Mouse (Mus musculus) limb, embryonic 13.5 days (tissue): ENCODE results near the gene Filip1l. TPM values are rescaled to one million over a fixed set of nuclear protein-coding genes. Genes with fewer than 3 reads are reported as not detected.

Experiments
- ATAC-seq: fragments of 200-750 bp; cut with Nextera tagmentation; 2 replicates; pipeline ENCODE4 v1.8.0; 2017; ENCODE audit warnings: low read depth, moderate number of reproducible peaks, moderate TSS enrichment; ENCODE audit not compliant: low FRiP score
- H3K27ac ChIP-seq: fragments of 300-500 bp; sonication (generic); 2 replicates; pipeline ENCODE4 v1.5.1; 2015; ENCODE audit warnings: inconsistent platforms, mild to moderate bottlenecking, moderate library complexity
- H3K27me3 ChIP-seq: fragments of 300-500 bp; sonication (generic); 2 replicates; pipeline ENCODE4 v1.6.1; 2015; ENCODE audit warnings: mild to moderate bottlenecking, inconsistent platforms
- H3K36me3 ChIP-seq: fragments of 300-500 bp; sonication (generic); 2 replicates; pipeline ENCODE4 v1.6.1; 2015; ENCODE audit warnings: inconsistent platforms, mild to moderate bottlenecking, moderate library complexity
- H3K4me1 ChIP-seq: fragments of 300-500 bp; sonication (generic); 2 replicates; pipeline ENCODE4 v1.6.1; 2015; ENCODE audit warnings: inconsistent platforms
- H3K4me2 ChIP-seq: fragments of 300-500 bp; sonication (generic); replicated peaks from 2 replicates; pipeline ENCODE4 v1.6.1; 2015; ENCODE audit warnings: inconsistent platforms, mild to moderate bottlenecking, moderate library complexity
- H3K4me3 ChIP-seq: fragments of 300-500 bp; sonication (generic); 2 replicates; pipeline ENCODE4 v1.5.1; 2015; ENCODE audit warnings: moderate library complexity, mild to moderate bottlenecking, inconsistent platforms
- H3K9ac ChIP-seq: fragments of 300-500 bp; sonication (generic); 2 replicates; pipeline ENCODE4 v1.6.1; 2015; ENCODE audit warnings: mild to moderate bottlenecking, inconsistent platforms
- H3K9me3 ChIP-seq: fragments of 300-500 bp; sonication (generic); 2 replicates; pipeline ENCODE4 v1.6.1; 2016; ENCODE audit warnings: inconsistent platforms
- WGBS: fragments of 180-500 bp; shearing (Covaris S2); methylation state at CpG from one replicate; pipeline ENCODE4 v1.1.7; 2015; 5-methylcytosine and 5-hydroxymethylcytosine counted together
- polyA plus RNA-seq: library from polyadenylated mRNA; unstranded; fragments of >200 nt; fragmentation: Nextera tagmentation; extraction: Ambion mirVana; gene quantifications from 2 replicates; pipeline ENCODE4 v1.2.1, GENCODE M21; 2015

Gene Filip1l
- polyA plus RNA-seq, 1 experiment from 2014 or later: 37.3 TPM

GRCm38 (mm10) chr16:57329028-57329427 lies 23.9 kb upstream of the Filip1l start:
- Histone ChIP-seq H3K9me3 (no peaks in the 10 kb centered on the region), H3K27ac (peak overlapping the region; percentile 59), H3K4me2 (no peak overlapping the region), H3K27me3 (no peaks in the 10 kb centered on the region), H3K9ac (no peak overlapping the region), H3K36me3 (no peaks in the 10 kb centered on the region), H3K4me1 (peaks cover 27% of the 10 kb centered on the region), H3K4me3 (no peak overlapping the region)
- ATAC-seq: peak; percentile 62; the same call in 1 of the 2 replicates
- 45% methylated on average over 8 of the region's 8 CpGs for WGBS

DNA sequence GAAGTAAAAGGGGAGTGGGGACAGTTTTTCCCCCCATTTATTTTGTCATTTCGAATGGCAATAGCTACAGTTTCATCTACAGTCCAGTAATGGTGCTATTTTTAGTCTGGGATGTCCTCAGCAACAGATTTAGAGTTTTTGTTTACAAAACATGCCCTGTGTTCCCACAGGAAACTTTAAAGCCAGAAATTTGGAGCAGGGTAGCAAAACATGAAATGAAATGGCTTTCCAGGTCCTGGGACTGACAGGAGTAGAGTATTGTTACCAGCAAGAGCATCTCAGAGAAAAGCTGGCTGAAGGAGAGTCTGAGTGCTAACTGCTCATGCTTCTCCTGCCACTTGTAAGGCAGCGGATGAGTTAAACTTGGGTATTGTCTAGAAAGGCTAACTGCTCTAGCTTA lies 22.8 kb upstream of the Filip1l start:
- Histone ChIP-seq H3K36me3 (no peaks in the 10 kb centered on the region), H3K4me3 (no peak overlapping the region), H3K4me1 (peaks cover 27% of the 10 kb centered on the region), H3K9me3 (no peaks in the 10 kb centered on the region), H3K27ac (no peak overlapping the region), H3K9ac (no peak overlapping the region), H3K4me2 (no peak overlapping the region), H3K27me3 (no peaks in the 10 kb centered on the region)
- 92% methylated on average over 2 of the region's 2 CpGs for whole genome bisulfite sequencing
- ATAC-seq: no peak

- 61% methylated on average over 7 of the region's 7 CpGs for WGBS
- Histone ChIP-seq H3K4me3 (no peak overlapping the region), H3K27me3 (no peaks in the 10 kb centered on the region), H3K27ac (no peak overlapping the region), H3K9ac (no peak overlapping the region), H3K4me1 (peaks cover 36% of the 10 kb centered on the region), H3K4me2 (0 out of 2 replicates have a peak overlapping the region, but pooled peaks have one; percentile 3), H3K36me3 (no peaks in the 10 kb centered on the region), H3K9me3 (no peaks in the 10 kb centered on the region)
- ATAC-seq: peak; percentile 12; the same call in 1 of the 2 replicates
Measured at GRCm38 (mm10) chr16:57332301-57332700, 20.6 kb upstream of the Filip1l start.

GRCm38 (mm10) chr16:57336770-57337423 lies 16.0 kb upstream of the Filip1l start:
- Histone ChIP-seq H3K4me3 (no peak overlapping the region), H3K9ac (no peak overlapping the region), H3K4me1 (peaks cover 52% of the 10 kb centered on the region), H3K4me2 (peak overlapping the region; percentile 44), H3K27me3 (no peaks in the 10 kb centered on the region), H3K27ac (peak overlapping the region; percentile 44; the same call in 1 of the 2 replicates), H3K9me3 (no peaks in the 10 kb centered on the region), H3K36me3 (no peaks in the 10 kb centered on the region)
- no peak for ATAC-seq
- WGBS: 43% methylated on average over 11 of the region's 11 CpGs

DNA sequence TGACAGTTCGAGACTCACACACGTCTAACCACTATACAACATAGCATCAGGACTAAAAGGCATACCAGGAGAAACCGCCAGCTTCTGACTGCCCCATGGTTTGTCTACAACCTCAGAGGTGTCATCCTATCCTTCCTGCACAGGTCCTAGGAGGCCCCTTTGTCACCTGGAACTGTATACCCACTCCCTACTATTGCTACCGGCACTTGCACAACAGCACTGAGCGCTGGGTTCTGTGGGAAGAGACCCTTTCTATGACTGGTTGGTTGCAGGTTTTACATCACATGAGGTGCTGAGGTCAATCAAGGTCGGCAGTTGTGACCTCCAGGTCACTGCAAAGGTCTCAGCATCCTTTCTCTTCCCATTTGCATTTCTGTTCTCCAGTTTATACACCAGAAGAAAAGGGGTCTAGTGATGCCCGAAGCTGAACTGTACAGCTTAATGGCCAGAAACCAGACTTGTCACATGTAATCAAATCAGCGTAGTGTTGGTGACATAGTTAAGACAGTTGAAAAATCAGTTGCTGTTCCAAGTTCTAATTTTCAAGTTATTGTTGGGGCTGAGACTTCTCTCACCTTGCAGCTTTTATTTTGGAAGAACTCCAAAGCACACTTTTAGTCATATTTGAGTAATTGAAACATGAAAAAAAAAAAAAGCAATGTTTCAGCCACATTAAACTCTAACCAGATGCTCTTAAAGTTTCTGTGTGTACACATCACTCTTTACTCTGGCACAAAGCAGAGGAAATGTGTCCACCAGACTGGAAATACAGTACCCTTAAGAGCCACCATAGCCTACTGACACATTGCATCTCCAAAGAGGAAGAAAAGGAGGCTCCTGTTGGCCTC lies 12.9 kb upstream of the Filip1l start:
- Histone ChIP-seq H3K4me3 (no peak overlapping the region), H3K4me2 (0 out of 2 replicates have a peak overlapping the region, but pooled peaks have one; percentile 2), H3K27me3 (no peaks in the 10 kb centered on the region), H3K36me3 (no peaks in the 10 kb centered on the region), H3K27ac (peak overlapping the region; percentile 70), H3K9me3 (no peaks in the 10 kb centered on the region), H3K9ac (no peak overlapping the region), H3K4me1 (peaks cover 50% of the 10 kb centered on the region)
- 72% methylated on average over 8 of the region's 8 CpGs for WGBS
- peak; percentile 62; the same call in 1 of the 2 replicates for ATAC-seq

- ATAC-seq: no peak
- H3K27me3 ChIP-seq: no peaks in the 10 kb centered on the region
- H3K4me1 ChIP-seq: peaks cover 50% of the 10 kb centered on the region
- H3K36me3 ChIP-seq: no peaks in the 10 kb centered on the region
- peak overlapping the region; percentile 70 for H3K27ac ChIP-seq
- no peaks in the 10 kb centered on the region for H3K9me3 ChIP-seq
- 41% methylated on average over 5 of the region's 5 CpGs for WGBS
- no peak overlapping the region for H3K9ac ChIP-seq
- H3K4me3 ChIP-seq: no peak overlapping the region
- H3K4me2 ChIP-seq: 0 out of 2 replicates have a peak overlapping the region, but pooled peaks have one; percentile 2
Measured at GRCm38 (mm10) chr16:57340613-57340898, 12.3 kb upstream of the Filip1l start.

DNA sequence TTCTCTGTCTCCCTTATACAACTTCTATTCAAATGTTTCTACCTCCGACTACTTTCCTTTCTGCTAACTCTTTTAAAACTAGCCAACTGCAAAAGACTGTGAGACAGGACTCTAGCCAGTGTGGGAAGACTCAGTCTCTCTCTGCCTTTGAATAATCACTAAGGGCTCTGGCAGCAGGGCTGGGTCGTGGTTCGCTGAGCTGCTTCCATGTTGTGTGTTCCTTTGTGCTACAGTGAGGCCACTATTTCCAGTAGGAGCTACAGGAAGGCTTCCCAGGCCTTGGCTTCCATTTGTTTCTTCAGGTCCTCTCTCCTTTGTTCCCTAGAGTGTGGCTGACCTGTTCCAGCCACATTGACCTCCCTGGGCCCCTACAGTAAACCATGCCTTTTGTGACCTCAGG lies 6.6 kb upstream of the Filip1l start:
- ATAC-seq: no peak
- Histone ChIP-seq H3K4me2 (no peak overlapping the region), H3K27ac (no peak overlapping the region; the same call in 1 of the 2 replicates), H3K4me3 (no peak overlapping the region), H3K9ac (no peak overlapping the region), H3K4me1 (peaks cover 18% of the 10 kb centered on the region), H3K27me3 (no peaks in the 10 kb centered on the region), H3K36me3 (no peaks in the 10 kb centered on the region), H3K9me3 (no peaks in the 10 kb centered on the region)
- WGBS: 90% methylated on average over 3 of the region's 3 CpGs

DNA sequence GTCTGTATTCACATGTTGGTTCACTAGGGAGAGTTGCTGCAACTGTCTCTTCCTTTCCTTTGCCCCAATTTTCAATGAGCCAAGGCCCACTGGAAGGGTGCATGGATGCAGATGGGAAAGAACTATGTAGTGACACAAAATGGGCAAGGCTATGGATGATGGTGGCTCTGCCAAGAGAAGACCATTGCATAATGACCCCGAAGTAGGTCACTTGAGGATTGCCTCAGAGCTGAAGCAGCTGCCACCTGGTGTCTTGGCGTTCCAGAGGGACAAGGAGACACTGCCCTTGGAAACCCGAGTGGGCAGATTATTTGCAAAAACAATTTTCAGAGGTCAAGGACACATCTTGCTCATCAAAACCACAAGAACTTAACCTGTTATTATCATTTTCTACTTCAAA lies 3.9 kb upstream of the Filip1l start:
- H3K27me3 ChIP-seq: no peaks in the 10 kb centered on the region
- H3K4me3 ChIP-seq: no peak overlapping the region
- WGBS: 75% methylated on average over 3 of the region's 3 CpGs
- H3K36me3 ChIP-seq: no peaks in the 10 kb centered on the region
- H3K4me1 ChIP-seq: peaks cover 39% of the 10 kb centered on the region
- H3K9me3 ChIP-seq: no peaks in the 10 kb centered on the region
- no peak overlapping the region for H3K4me2 ChIP-seq
- no peak for ATAC-seq
- H3K27ac ChIP-seq: no peak overlapping the region
- H3K9ac ChIP-seq: no peak overlapping the region

GRCm38 (mm10) chr16:57349689-57350088 lies 3.2 kb upstream of the Filip1l start:
- WGBS: 24% methylated on average over 3 of the region's 3 CpGs
- peak; percentile 62; the same call in 1 of the 2 replicates for ATAC-seq

DNA sequence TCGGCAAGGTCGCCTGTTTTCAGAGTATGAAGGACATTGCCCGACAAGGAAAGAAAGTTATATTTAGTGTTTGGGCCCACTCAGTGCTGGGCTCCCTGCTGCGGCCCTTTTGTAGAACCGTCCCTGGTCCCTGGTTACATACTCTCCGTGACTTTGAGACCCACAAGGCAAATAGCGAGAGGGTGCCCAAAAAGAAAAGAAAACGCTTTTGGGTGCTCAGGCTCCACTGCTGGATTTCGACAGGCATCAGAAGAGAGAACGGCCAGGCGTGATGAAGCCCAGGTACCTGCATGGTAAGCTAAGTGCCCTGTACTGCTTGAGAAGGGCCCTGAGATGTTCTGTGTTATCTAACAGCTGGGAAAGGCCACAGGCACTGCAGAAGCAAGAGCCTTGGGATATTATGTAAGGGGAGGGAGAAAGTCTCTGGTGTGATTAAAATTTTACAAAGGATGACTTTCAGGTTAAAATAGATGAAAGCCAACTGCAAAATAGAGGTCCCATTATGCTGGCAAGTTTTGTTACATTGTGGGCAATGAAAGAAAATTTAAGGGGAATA lies 351 bp downstream of the Filip1l start:
- Histone ChIP-seq H3K9me3 (no peaks in the 10 kb centered on the region), H3K4me3 (no peak overlapping the region), H3K9ac (no peak overlapping the region), H3K4me1 (peaks cover 38% of the 10 kb centered on the region), H3K4me2 (no peak overlapping the region), H3K27me3 (no peaks in the 10 kb centered on the region), H3K27ac (peak overlapping the region; percentile 22; the same call in 1 of the 2 replicates), H3K36me3 (no peaks in the 10 kb centered on the region)
- 78% methylated on average over 11 of the region's 11 CpGs for WGBS
- no peak for ATAC-seq

More at GRCm38 (mm10) chr16:57349689-57350088, 3.2 kb upstream of the Filip1l start:
- H3K27me3 ChIP-seq: no peaks in the 10 kb centered on the region
- no peak overlapping the region for H3K27ac ChIP-seq
- H3K9me3 ChIP-seq: no peaks in the 10 kb centered on the region
- no peak overlapping the region for H3K4me2 ChIP-seq
- H3K4me3 ChIP-seq: no peak overlapping the region
- H3K9ac ChIP-seq: no peak overlapping the region
- H3K4me1 ChIP-seq: peaks cover 45% of the 10 kb centered on the region
- H3K36me3 ChIP-seq: no peaks in the 10 kb centered on the region

DNA sequence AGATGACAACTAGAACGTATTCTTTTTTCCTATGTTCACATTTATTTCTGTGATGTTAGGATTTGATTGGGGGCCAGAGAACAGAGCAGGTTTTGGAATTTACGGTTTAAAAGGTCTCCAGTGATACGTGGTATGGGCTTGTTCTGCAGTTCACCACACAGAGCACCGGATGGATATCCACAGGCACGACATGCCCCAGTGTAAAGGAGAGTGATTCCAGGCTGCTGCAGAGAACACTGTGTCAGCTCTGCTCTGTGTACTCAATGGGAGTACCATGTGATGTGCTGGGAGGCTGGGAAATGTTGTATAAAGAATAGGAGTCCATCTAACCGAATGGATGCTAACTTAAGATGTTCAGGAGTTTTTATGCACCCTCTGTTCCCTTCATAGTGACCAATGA lies 1.0 kb downstream of the Filip1l start:
- Histone ChIP-seq H3K4me3 (no peak overlapping the region), H3K4me1 (peaks cover 38% of the 10 kb centered on the region), H3K4me2 (no peak overlapping the region), H3K9ac (no peak overlapping the region), H3K27ac (no peak overlapping the region), H3K9me3 (no peaks in the 10 kb centered on the region), H3K27me3 (no peaks in the 10 kb centered on the region), H3K36me3 (no peaks in the 10 kb centered on the region)
- ATAC-seq: peak; percentile 62; the same call in 1 of the 2 replicates
- 35% methylated on average over 6 of the region's 6 CpGs for WGBS

- no peak overlapping the region for H3K4me2 ChIP-seq
- H3K4me1 ChIP-seq: peaks cover 29% of the 10 kb centered on the region
- WGBS: 70% methylated on average over 6 of the region's 6 CpGs
- H3K36me3 ChIP-seq: no peaks in the 10 kb centered on the region
- H3K9me3 ChIP-seq: no peaks in the 10 kb centered on the region
- H3K27me3 ChIP-seq: no peaks in the 10 kb centered on the region
- ATAC-seq: no peak
- H3K9ac ChIP-seq: no peak overlapping the region
- H3K4me3 ChIP-seq: no peak overlapping the region
- no peak overlapping the region for H3K27ac ChIP-seq
Measured at GRCm38 (mm10) chr16:57356454-57356853, 3.6 kb downstream of the Filip1l start.
